In genomic region chr13:96215496-96215895, GRCm38 (mm10) we compare ENCODE assay signal across 23 mouse cellular contexts.
DNase-seq lines count a peak whose midpoint lies in the region; TF ChIP-seq lines count a peak whose summit lies in the region.
"Had no signal": no experiment of that assay in that cellular context is flagged by ENCODE, and none has a peak within 500 bp of the region (broad histone marks: within the 10 kb centered on the region; RNA-seq: fewer than 3 reads in every experiment).

No protein-coding gene starts in this region.

- intact Hi-C loops in left cerebral cortex, postnatal 4 days (cut with DNase I) = no loop called here

- no peak overlapping the region for H3K4me3 ChIP-seq in layer of hippocampus, adult 2 months
- H3K4me3 ChIP-seq: embryonic facial prominence, embryonic 12.5 days; embryonic facial prominence, embryonic 15.5 days; gastrocnemius, adult 2 months; heart, embryonic 12.5 days; heart, embryonic 15.5 days had no signal

- DNase-seq in left cerebral cortex, postnatal 4 days = peak; percentile 21
- DNase-seq in left cerebral cortex, adult 9 months (ENCODE audit: low spot score in 2 of 2) = no peak
- DNase-seq in cerebellum, adult 8-10 months = peak; percentile 1
- DNase-seq in cerebellum, postnatal 10 days = peak; percentile 55 to 64
- peak; percentile 9 to 20 for DNase-seq in cerebellum, postnatal 36 days
- DNase-seq in adrenal gland, postnatal 25 days = no peak
- DNase-seq in adrenal gland, postnatal 4 days (ENCODE audit: low spot score in 2 of 2) = no peak
- no peak for DNase-seq in layer of hippocampus, adult 2 months (ENCODE audit: low spot score in 2 of 2)
- DNase-seq: adrenal gland, adult 2 months; adrenal gland, postnatal 14 days; forebrain, postnatal 0 days; gastrocnemius, adult 2 months; gastrocnemius, postnatal 14 days; heart, adult 18-20 months; heart, postnatal 10 days; heart, postnatal 36 days; kidney, adult 18-20 months had no signal

- TF ChIP-seq CTCF in layer of hippocampus, adult 2 months (conservative IDR thresholded peaks at IDR 0.05) = no peak

- H3K27ac ChIP-seq in layer of hippocampus, adult 2 months = no peak overlapping the region
- H3K27ac ChIP-seq: embryonic facial prominence, embryonic 12.5 days; embryonic facial prominence, embryonic 15.5 days; gastrocnemius, adult 2 months; heart, embryonic 15.5 days; hindbrain, embryonic 14.5 days; hindbrain, postnatal 0 days had no signal

Comparison
In these comparisons a context has a peak if more than half of its experiments do, and no peak if none do; other contexts are left out.
1. DNase-seq: peak in left cerebral cortex, postnatal 4 days (single experiment), cerebellum, adult 8-10 months (single experiment), cerebellum, postnatal 10 days (2 of 2) and cerebellum, postnatal 36 days (2 of 2); none in left cerebral cortex, adult 9 months (0 of 2), adrenal gland, postnatal 25 days (single experiment), adrenal gland, postnatal 4 days (0 of 2) and layer of hippocampus, adult 2 months (0 of 2).